ENCODE assay signal across 24 mouse cellular contexts in the genomic region with DNA sequence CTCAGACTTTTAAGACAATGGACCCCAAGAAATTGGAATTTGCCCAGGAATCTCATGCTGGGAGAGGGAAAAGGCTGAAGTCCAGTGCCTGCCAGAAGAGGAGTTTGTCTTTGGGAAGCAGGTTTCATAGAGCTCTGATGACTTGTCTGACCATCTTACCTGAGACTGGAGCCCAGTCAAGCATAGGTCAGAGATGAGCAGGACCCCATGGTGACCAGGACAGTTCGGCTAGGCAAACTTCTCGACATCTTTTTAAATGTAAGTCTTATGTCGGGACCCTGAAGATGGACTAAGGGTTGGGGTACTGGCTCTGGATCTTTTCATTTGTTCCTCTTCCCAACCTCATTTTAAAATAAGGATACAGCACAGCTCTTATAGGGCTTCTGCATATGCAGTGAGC.
"Had no signal": no experiment of that assay in that cellular context is flagged by ENCODE, and none has a peak within 500 bp of the region (broad histone marks: within the 10 kb centered on the region; RNA-seq: fewer than 3 reads in every experiment).

No protein-coding gene starts in this region.

- DNase-seq: gastrocnemius, postnatal 14 days; gastrocnemius, postnatal 36 days; heart, adult 18-20 months; heart, postnatal 10 days; kidney, adult 11 months; kidney, adult 2 months; kidney, adult 9 months; kidney, postnatal 14 days; kidney, postnatal 36 days; layer of hippocampus, adult 9-11 months; layer of hippocampus, postnatal 36 days; left cerebral cortex, postnatal 4 days; lung, adult 18-20 months had no signal

- H3K4me3 ChIP-seq: heart, embryonic 12.5 days; hindbrain, embryonic 13.5 days; hindbrain, embryonic 15.5 days; kidney, embryonic 15.5 days; limb, embryonic 13.5 days; limb, embryonic 15.5 days; liver, embryonic 12.5 days had no signal

- H3K4me1 ChIP-seq: heart, embryonic 12.5 days; hindbrain, embryonic 15.5 days; kidney, embryonic 15.5 days; limb, embryonic 13.5 days; limb, embryonic 15.5 days; liver, embryonic 12.5 days had no signal

- H3K27ac ChIP-seq: hindbrain, embryonic 13.5 days; hindbrain, embryonic 15.5 days; hindbrain, postnatal 0 days; kidney, embryonic 15.5 days; kidney, postnatal 0 days; limb, embryonic 13.5 days; limb, embryonic 15.5 days; liver, embryonic 12.5 days; liver, embryonic 14.5 days had no signal

- H3K36me3 ChIP-seq: heart, embryonic 12.5 days; hindbrain, embryonic 13.5 days; hindbrain, embryonic 15.5 days; kidney, embryonic 15.5 days; limb, embryonic 13.5 days; limb, embryonic 15.5 days; liver, embryonic 12.5 days had no signal

- H3K9me3 ChIP-seq: heart, embryonic 12.5 days; hindbrain, embryonic 13.5 days; hindbrain, embryonic 15.5 days; kidney, embryonic 15.5 days; limb, embryonic 13.5 days; limb, embryonic 15.5 days; liver, embryonic 12.5 days had no signal

- ATAC-seq: hindbrain, postnatal 0 days; intestine, embryonic 16.5 days; liver, embryonic 12.5 days had no signal

- H3K27me3 ChIP-seq: heart, embryonic 12.5 days; hindbrain, embryonic 13.5 days; hindbrain, embryonic 15.5 days; kidney, embryonic 15.5 days; limb, embryonic 13.5 days; limb, embryonic 15.5 days; liver, embryonic 12.5 days had no signal
